Mouse (Mus musculus) layer of hippocampus, postnatal 36 days (tissue): ENCODE measurements around the gene Adamts7. TPM values are rescaled to one million over a fixed set of nuclear protein-coding genes. Genes with fewer than 3 reads are reported as not detected.

Experiments used
- DNase-seq, 2 experiments: peaks; one replicate each; pipeline ENCODE4 v3.0.0; 2022
- total RNA-seq, 2 experiments: library from RNA; stranded (reverse); gene quantifications; 2 replicates each; pipeline ENCODE4 v1.2.3; 2021

Gene Adamts7
- total RNA-seq, 2 experiments from 2014 or later, result 0.20 to 0.80 TPM

DNA sequence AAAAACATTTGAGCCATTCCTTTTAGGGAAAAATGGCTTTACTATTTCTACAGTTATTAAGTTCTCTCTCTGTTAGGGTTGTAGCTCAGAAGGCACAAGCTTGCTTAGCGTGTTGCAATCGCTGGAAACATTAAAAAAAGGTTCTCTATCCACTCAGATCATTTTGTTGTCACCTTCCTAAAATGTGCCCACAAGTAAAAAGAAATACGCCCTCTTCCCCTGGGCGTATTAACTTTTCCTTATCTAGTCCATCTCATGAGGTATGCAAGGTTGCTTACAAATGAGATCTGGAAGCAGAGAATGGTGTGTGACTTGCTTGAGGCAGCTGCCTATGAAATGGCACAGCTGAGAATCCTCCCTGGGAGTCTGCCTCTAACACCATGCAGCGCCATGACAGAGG is 73.9 kb downstream of the Adamts7 start:
- DNase-seq, result no peak

DNA sequence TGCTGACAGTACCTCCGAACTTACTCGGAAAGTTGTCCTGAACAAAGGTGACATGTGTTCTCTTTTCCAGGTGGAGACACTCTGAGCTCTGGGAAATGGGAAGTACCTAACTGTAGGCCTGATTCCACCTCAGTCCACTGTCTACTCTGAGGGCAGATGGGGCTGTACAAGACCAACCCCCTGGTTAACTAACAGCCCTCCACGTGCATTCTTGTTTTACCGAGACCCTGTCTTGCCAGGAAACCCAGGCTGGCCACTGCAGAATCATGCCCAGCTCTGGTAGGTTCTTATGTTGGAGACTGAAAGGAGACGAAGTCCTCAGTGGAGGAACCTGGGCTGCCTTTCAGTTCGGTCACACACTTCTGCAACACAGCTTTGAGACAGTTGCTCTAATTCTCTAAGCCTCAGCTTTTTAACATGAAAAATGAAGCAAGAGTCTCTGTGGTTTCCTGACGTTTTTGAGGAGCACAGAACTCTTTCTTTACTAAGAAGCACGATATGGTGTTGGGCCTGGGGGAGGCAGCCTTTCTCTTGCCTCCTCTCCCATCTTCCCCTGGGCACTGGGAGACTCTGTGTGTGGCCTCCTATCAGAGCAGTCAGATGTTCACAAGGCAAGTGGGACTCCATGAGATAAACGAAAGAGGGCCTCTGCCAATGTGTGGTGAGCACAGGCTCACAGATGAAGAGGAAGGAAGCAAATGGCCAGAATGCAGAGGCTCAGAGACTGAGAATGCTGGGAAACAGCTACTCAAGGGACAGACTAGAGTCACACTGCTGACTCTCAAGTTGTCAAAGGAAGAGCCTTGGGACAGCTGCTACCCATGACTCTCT is 74.6 kb downstream of the Adamts7 start:
- no peak for DNase-seq

DNA sequence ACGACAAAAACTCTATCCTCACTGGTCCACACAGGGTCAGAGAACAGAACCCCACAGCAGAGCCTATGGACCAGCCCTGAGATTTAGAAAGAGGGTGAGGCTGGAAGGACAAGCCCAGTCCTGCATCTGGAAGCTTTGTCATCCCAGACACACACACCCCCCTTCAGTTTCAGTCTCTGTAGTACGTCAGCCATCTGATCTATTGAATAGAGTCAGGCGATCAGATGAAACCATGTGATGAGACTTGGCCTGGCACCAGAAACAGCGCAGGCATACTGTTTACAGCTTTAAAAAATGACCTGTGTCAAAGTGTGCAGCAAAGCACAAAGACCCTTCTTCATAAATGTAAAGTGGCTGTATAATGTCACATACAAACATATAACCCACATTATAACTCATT is 77.7 kb downstream of the Adamts7 start:
- DNase-seq, result no peak

DNA sequence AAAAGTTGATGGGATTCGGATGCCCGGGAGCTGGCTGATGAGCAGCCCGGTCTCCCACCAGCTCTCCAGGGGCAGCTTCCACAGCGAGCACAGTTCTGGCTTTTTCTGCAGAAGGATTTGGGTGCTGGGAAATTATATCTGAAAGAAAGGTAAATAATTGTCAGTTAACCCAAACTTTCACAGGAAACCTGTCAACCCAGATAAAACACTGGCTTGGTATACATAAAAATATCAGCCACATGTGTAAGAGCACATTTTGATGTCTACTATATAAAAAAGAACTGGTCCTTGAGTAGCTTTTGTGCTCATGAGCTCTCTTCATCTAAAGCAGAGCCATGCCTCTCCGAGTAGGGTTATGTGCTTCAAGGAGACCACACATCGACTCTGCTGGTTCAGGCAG is 78.2 kb downstream of the Adamts7 start:
- no peak for DNase-seq

DNA sequence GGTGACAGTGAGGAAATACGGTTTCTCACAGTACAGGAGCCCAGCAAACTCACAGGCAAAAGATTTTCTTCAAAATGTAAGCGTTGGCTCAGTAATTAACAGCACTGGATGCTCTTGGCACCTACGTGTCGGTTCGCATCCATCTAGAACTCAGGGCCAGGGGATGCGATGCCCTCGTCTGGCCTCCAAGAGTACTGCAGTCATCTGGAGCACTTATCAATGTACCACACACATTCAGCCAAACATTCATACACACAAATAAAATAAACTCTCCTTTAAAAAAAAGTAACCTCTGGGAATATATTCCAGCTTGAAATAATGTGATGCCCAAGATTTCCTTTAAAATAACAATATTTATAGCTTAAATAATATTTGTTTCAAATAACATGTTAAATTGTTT is 78.7 kb downstream of the Adamts7 start:
- no peak for DNase-seq

DNA sequence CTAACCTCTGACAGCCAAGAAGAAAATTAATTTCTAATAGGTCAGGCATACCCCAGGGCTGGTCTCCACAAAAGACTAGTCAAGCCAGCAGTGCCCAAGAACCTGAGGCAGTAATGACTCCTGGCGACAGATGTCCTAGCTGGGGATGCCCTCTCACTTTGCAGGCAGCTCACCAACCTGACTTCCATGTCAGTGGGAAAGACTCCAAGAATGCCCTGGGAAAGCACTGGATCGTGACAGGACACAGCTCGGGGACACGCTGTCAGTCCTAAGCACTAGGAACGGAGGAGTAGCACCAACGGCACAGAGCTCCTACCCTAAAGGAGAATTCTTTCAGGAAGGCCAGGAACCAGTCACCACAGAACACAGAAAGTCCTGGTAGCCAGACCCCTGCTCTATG is 79.4 kb downstream of the Adamts7 start:
- no peak for DNase-seq

DNA sequence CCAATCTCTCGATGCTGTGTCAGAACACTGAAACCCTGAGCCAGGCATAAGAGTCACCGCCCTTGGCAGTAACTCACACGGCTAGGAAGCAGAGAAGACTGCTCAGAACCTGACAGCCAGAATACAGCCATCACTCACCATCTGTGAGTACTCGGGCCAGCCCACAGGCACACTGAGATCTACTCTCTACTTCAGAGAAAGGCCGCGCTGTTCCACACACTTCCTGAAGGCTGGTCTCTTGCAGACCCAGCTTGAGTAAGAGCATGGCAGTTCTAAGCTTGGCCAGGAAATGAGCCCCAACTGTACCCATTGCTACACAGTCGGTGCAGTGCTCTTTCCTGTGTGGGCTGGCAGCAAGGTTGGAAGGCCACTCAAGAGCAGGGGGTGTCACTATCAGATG is 80.0 kb downstream of the Adamts7 start:
- DNase-seq, result peak in 1 of 2 experiments; percentile 19

DNA sequence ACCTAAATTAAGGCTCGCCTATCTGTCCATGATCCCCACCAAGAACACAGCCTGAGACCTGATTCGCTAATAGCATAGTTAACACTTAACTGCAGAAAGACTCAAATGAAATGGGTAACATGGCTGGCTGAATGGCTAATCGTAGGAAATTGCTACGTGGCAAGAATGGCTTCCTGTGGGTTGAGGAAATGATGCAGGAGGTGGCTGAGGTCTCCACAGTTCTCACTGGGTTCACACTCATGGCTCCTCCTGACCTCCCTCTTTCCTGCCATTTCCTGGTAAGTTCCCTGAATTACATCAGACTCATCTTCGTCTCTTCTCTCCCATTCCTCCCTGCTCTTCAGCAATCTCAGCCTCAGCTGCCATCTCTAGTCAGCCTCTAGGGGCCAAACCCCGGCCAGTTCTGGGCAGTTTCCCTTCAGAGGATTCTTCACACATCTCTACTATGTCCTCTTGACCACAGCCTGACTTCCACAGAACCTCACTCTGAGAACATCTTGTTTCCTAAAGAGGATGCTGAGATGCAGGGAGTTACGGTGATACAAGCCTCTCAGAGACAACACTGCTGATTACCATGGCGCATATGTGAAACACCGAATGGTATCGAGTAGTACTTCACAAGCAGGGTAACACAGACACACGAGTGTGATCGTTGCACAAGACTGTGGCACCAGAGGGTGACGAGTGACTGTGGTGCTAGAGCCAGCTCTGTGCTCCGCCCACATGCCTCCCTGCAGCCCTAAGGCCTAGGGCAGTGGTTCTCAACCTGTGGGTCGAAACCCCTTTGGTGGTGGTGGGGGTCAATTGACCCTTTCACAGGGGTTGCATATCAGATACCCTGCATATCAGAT is 81.7 kb downstream of the Adamts7 start:
- DNase-seq, result no peak

DNA sequence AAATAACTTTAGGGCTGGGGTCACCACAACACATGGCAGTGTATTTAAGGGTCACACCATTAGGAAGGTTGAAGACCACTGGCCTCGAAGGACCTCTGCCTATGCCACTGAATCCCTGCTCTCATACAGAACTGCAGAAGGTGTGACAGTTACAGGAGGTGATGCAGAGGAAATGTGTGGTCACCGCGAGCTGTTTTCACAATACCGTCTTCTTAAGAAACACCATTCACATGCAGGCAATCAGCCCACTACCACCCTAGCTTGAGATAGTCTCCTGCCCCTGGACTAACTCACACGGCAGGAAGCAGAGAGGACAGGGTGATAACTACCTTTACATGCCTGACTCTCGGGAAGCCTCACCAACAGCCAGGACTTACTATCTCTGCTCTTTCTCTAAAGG is 82.3 kb downstream of the Adamts7 start:
- DNase-seq, result no peak

DNA sequence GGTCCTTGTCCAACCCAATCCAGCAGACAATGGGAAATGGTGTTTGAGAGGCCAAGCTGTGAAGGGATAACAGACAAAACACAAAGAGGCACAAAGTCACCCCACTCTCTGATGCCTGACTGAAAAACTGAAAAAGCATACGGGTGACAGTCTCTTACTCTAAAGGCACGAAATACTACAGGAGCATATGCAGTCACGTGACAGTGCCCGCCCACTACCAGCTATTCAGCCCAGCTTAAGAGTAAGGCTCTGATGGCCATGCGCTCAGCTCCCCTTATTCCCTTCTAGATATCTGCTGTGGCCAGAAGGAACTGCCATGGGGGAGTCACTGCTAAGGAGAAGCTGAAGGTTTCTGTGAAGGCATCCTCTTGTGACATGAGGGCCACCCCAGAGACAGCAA is 82.9 kb downstream of the Adamts7 start:
- DNase-seq, result no peak

DNA sequence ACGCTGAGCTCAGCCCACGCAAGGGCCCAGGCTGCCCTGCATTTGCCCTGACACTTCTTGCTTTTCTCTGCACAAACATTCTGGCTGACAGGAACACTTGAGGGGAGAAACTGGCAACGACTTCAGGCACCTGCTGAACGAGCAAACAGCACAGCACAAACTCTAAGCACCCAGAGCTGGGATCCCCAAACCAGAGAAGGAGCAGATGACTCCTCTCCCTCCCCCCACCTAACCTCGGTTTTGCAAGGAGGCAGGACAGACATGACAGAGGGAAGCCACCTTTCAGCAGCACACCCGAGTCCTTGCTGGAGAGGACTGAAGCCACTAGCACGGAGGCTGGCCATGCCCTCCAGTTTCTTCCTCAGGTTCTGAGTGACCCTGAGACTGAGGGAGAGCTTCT is 84.4 kb downstream of the Adamts7 start:
- no peak for DNase-seq

DNA sequence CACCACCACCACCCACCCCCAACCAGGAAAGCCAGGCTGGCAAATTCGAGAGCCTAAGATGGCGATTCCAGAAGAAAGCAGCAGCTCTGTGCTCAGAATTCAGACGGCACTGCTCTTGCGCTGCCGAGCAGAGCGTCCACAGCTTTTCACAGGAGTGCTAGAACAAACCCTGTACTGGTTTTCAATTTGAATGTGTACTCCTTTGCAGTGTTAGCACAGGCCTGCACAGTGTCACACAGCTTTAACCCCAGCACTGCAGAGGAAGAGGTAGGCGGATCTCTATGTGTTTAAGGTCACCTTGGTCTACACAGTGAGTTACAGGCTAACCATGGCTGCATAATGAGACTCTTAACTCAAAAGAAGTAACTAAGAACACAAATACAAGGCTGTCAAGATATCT is 85.5 kb downstream of the Adamts7 start:
- no peak for DNase-seq

DNA sequence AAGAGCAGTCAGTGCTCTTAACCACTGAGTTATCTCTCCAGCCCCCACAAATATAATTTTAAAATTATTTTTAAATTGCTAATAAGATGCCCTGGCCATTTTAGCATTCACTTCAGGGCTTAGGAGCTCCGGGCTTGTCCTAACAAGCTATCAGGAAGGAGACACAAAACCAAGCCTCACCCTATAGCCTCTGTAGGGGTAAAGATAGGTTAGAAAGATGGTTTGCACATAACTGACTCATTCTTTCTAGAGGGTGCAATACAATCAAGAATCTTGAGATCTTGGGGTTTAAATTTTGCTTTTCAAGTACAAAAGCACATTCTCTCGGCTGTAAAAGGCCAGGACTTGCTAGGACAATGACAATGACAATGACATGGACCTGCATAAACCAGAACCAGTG is 86.2 kb downstream of the Adamts7 start:
- no peak for DNase-seq

DNA sequence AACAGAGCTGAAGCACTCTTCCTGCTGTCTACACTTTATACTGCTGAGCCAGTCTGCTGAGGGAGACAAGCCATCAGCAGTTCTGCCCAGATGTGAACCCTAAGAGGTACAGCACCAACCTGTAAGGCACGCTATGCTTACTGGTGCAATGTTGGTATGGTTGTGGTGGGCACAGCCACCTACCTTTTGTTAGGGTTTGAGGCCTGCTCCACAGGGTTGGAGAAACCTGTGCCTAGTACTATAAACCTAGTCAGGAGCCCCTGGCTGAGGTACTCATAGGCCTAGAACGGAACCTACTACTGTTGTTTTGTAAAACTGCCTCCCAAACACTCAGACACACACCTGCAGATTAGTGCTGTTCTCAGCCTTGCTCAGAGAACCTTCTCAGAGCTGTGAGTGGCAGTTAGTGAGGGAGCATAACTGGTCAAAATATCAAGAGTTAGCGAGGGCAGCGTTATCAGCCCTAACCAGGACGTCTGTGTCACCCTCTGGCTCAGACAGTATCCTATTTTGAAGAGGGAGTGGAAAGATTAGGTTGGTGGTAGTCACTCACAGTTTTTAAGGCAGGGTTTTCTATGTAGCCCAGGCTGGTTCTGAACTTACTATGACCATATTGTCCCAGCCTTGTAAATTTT is 87.4 kb downstream of the Adamts7 start:
- DNase-seq, result no peak

DNA sequence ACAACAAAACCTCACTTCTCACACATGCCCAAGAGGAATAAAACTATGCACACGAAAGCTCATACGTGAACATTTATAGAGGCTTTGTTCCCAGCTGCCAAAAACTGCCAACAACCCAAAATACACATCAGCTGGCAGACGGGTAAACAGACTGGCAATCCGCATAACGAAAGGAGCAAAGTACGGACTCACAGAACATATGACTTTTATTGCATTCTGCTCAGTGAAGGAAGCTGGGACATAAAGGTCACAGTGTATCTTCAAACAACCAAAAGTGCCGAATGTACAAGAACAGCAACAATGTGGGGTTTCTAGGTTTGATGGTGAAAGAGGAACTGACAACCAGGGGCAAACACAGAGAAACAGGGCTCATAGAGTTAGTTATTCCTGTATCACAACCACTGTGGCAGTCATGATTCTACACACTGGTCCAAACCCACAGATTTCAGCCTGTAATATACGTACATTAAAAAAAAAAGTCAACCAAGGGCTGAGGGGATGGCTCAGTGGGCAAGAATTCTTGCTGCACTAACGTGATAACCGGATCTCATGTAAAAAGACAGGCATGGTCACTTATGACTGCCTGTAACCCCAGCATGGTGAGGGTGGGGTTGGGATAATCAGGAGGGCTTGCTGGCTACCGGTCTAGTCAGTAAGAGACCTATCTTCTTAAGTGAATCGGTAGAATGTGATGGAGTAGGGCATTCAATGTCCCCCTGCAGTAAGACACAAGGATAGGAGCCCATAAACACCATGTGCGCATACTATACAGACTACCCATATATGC is 88.3 kb downstream of the Adamts7 start:
- DNase-seq, result no peak

DNA sequence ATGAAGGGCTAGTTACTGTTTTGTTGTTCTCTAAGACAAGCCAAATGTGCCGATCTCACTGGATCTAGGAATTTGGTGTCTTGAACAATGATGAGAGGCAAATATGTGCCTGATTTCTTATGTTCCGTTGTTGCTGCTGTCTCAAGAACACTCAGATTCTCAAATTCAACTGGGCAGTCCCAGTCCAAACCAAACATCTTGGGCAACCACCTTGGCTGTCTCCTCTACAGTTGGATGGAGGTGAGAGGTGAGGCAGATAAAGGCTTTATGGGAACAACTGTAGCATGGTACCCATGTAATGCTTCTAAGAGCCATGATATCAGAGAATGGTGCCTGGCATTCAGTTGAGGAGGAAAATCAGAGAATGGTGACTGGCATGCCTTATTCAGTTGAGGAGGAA is 90.3 kb downstream of the Adamts7 start:
- DNase-seq, result no peak

DNA sequence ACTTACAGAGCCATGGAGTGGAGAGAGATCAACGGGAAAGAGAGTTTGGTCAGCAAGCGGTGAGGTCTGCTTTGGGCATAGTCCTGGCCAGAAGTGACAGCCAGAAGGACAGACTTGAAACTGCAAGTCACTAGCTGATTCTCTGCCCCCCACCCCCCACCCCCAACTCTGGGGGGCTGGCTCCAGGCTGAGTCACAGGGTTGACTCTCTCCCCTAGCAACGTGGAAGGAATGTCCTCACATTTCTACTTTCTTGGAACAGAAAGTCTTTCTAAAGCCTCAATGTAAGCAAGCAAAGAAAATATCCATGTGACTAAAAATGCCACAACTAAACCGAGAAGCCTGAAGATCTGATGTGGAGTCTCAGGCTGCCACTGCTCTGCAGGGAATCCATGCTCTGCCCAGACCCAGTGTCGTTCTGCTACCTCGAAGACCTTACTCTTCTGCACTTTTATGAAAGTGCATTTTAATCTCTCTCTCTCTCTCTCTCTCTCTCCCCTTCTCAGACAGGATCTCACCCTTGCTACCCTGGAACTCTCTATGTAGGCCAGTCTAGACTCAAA is 93.1 kb downstream of the Adamts7 start:
- no peak for DNase-seq

DNA sequence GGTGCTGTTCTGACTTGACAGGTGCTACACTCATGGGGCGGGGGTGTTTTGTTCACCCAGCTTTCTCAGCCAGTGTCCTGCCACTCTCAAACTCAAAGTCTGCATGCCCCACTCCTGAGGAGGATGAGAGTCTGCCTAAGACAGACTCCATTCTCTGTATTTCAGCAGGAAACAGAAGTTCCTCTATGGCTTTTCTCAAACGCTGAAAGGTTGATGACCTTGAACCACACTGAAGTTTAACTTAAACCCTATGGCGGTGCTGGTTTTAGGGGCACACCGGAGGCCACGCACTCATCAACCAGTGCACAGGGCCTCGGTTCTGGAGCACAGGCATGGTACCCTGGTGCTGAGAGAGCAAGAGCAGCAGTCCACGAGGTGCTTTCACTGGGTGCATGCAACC is 94.4 kb downstream of the Adamts7 start:
- no peak for DNase-seq
